Mouse (Mus musculus) gastrocnemius, adult 2 months (tissue): ENCODE data around the gene Vav2. TPM values are rescaled to one million over a fixed set of nuclear protein-coding genes. Genes with fewer than 3 reads are reported as not detected.

ENCODE experiments used
- DNase-seq: peaks from one replicate; pipeline ENCODE4 v3.0.0; 2022
- H3K27ac ChIP-seq: fragments of 200-600 bp; 2 replicates; pipeline ENCODE4 v1.8.1; 2022; ENCODE audit warnings: mild to moderate bottlenecking
- H3K4me3 ChIP-seq: fragments of 200-600 bp; 2 replicates; pipeline ENCODE4 v1.8.1; 2022; ENCODE audit warnings: mild to moderate bottlenecking, moderate library complexity
- CTCF ChIP-seq: fragments of 200-600 bp; IDR thresholded peaks from 2 replicates; pipeline ENCODE4 v1.8.1; 2022; ENCODE audit warnings: antibody characterized with exemption, mild to moderate bottlenecking, moderate library complexity
- intact Hi-C: fragments of 180-260 bp; cut with DNase I; formaldehyde crosslinking; loops from one replicate; pipeline ENCODE4 v1.15.1; 2025
- total RNA-seq, 2 experiments: library from RNA; stranded (reverse); gene quantifications; 2 replicates each; pipeline ENCODE4 v1.2.3; 2021

Gene Vav2
- total RNA-seq, 2 experiments from 2014 or later, result 2.0 to 4.3 TPM

GRCm38 (mm10) chr2:27311606-27312005, 115.2 kb downstream of the Vav2 start:
- no peak overlapping the region for H3K4me3 ChIP-seq
- intact Hi-C loops, result no loop called here
- no peak overlapping the region for H3K27ac ChIP-seq
- TF ChIP-seq CTCF, result no peak
- no peak for DNase-seq

DNA sequence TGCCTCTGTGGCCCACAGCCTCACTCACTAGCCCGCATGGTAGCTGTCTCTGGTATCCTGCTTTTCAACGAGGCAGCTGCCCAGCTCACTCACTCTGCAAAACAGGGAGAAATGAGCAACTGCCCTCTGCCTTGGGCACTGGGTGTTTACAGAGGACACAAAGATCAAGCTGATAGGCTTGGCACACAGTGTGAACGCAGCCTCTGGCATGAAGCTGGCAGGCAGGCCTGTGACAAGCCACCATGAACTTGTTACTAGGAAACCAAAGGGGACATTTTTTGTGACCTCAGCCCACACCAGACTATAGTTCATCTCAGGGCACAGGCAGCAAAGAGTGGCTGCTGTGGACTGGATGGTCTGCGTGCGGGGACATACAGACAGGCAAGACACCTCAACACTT, 115.9 kb downstream of the Vav2 start:
- Histone ChIP-seq H3K27ac (no peak overlapping the region), H3K4me3 (no peak overlapping the region)
- no peak for TF ChIP-seq CTCF
- DNase-seq, result peak; percentile 30
- intact Hi-C loops, result no loop called here

DNA sequence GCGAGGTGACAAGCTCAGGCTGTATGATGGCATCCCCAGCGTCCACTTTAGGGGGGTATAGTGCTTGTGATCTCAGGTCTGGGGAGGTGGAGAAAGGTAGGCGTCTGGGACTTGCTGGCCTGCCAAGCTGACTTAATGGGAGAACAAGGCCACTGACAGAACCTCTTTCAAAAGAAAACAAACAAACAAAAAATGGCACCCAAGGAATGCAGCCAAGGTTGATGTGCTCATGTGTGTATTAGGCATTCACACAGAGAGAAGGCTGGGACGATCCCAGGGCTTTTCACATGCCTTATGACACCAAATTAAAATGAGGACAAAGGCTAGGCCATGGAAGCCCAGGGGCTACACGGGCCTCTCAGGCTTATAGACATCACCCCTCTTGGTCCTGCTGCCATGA, 116.6 kb downstream of the Vav2 start:
- H3K4me3 ChIP-seq, result no peak overlapping the region
- intact Hi-C loops, result no loop called here

GRCm38 (mm10) chr2:27306628-27307027, 120.2 kb downstream of the Vav2 start:
- no peak for DNase-seq
- no peak for TF ChIP-seq CTCF
- Histone ChIP-seq H3K27ac (no peak overlapping the region), H3K4me3 (no peak overlapping the region)
- intact Hi-C loops, result no loop called here

More for the DNA sequence above, 116.6 kb downstream of the Vav2 start:
- no peak for DNase-seq
- H3K27ac ChIP-seq, result no peak overlapping the region
- TF ChIP-seq CTCF, result no peak

- peak; percentile 36 for DNase-seq
- Histone ChIP-seq H3K4me3 (no peak overlapping the region), H3K27ac (no peak overlapping the region)
- no peak for TF ChIP-seq CTCF
- intact Hi-C loops, result no loop called here
Observed at GRCm38 (mm10) chr2:27304741-27305140, 122.1 kb downstream of the Vav2 start.

DNA sequence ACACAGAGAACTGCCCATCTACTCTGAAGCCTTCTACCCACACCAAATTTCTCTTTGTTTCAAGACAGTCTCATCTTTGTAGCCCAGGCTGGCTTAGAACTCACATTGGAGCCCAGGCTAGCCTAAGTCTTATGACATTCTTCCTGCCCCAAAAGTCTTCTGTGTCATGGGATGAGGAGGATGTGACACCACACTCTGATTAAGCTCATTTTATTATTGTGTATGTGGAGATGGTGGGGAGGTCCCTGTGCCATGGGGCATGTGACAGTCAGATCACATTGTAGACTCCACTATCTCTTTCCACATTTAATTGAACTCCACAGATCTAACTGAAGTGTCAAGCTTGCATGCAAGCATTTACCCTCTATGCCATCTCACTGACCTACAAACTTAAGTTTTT, 122.8 kb downstream of the Vav2 start:
- intact Hi-C loops, result no loop called here
- DNase-seq, result no peak
- Histone ChIP-seq H3K4me3 (no peak overlapping the region), H3K27ac (no peak overlapping the region)
- TF ChIP-seq CTCF, result no peak

DNA sequence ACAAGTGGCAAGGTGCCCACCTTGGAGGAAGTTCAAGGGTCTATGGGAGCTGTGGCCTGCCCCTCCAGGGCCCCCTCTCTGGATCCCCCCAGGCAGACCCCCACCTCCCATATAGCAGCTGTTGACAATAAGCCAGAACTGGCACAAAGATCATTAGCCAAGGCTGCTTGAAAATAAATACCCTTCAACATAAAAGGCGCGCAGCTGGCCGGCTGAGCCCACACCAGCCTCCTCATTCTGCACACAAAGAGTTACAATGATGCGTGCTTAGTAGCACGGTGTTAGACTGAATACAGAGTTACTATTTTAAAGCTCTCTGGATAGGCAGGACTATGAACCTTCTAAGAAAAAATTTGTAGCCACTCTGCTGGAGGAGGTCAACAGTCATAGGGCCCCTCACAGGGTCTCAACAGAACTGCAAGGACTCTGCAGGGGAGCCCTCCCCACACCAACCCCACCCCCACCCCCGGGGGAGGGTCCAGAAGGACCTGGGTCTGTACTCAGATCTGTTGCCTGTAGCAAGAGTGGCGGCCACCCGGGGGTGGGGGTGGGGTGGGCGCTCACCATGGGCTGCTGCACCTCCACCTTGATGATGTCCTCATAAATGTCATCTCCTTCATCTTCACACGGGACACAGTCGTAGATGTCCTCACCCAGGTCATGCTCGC, 125.3 kb downstream of the Vav2 start:
- no peak overlapping the region for H3K27ac ChIP-seq

GRCm38 (mm10) chr2:27300725-27301443, 125.9 kb downstream of the Vav2 start:
- no peak for DNase-seq
- TF ChIP-seq CTCF, result no peak
- intact Hi-C loops, result no loop called here
- Histone ChIP-seq H3K4me3 (no peak overlapping the region), H3K27ac (no peak overlapping the region)

More for the DNA sequence above, 125.3 kb downstream of the Vav2 start:
- DNase-seq, result no peak
- no peak overlapping the region for H3K4me3 ChIP-seq
- intact Hi-C loops, result no loop called here
- TF ChIP-seq CTCF, result no peak

- DNase-seq, result no peak
- H3K27ac ChIP-seq, result no peak overlapping the region
- H3K4me3 ChIP-seq, result no peak overlapping the region
- TF ChIP-seq CTCF, result no peak
- intact Hi-C loops, result no loop called here
Observed at GRCm38 (mm10) chr2:27296656-27297406, 130.0 kb downstream of the Vav2 start.

DNA sequence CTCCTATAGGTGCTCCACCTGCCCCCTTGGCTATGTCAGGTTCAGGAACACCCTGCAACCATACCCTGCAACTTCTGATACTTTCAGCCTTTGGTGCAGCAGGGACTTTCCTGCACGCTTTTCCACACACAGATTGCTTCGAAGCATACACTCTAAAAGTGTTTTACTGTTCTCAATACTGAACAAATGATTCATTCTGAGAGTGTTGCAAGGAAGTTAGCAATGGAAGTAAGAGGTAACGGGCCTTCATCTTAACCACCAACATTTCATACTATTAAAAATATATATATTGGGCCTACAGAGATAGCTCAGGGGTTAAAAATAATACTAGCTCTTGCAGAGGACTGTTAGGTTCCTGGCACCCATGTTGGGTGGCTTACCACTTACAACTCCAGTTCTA, 132.1 kb downstream of the Vav2 start:
- intact Hi-C loops, result no loop called here
- DNase-seq, result no peak

DNA sequence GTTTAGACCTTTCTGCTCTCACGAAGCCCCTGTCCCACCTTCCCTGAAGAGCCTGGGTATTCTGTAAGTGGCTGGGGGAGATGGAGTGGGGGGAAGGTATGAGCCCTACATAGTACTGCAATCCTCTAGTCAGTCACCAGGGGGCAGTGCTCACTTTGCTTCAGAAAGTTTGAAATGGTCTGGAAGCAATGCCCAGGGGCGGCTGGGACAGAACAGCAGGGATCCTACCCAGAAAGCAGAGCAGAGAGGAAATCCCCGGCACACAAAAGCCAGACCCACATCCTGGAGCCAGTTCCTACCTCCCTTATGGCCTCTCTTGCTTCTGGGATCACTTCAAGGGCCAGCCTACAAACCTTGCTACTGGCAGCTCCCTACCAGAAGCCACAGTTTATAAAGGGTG, 137.8 kb downstream of the Vav2 start:
- no peak overlapping the region; the same call in 1 of the 2 replicates for H3K27ac ChIP-seq
- peak; percentile 91 for TF ChIP-seq CTCF

More for the DNA sequence above, 132.1 kb downstream of the Vav2 start:
- Histone ChIP-seq H3K27ac (no peak overlapping the region), H3K4me3 (no peak overlapping the region)
- no peak for TF ChIP-seq CTCF

GRCm38 (mm10) chr2:27286971-27287710, 139.7 kb downstream of the Vav2 start:
- intact Hi-C loops, result loop anchor here (10.0 kb wide), 2 partner anchors 228 to 478 kb away; partner anchors contain the start of gene Wdr5
- Histone ChIP-seq H3K27ac (no peak overlapping the region), H3K4me3 (no peak overlapping the region)
- no peak for DNase-seq
- no peak for TF ChIP-seq CTCF

More for the DNA sequence above, 137.8 kb downstream of the Vav2 start:
- no peak overlapping the region for H3K4me3 ChIP-seq
- DNase-seq, result peak; percentile 81
- intact Hi-C loops, result loop anchor here (1.0 to 10.0 kb wide), 3 partner anchors 139 to 476 kb away; partner anchors contain the start of gene Wdr5
